Mouse (Mus musculus): ENCODE data around the gene Padi1. TPM values are rescaled to one million over a fixed set of nuclear protein-coding genes. Genes with fewer than 3 reads are reported as not detected.

The Padi1 gene
- total RNA-seq, 2 experiments from 2014 or later, result not detected

- DNase-seq, result no peak
- intact Hi-C loops (cut with DNase I), result no loop called here
Measured at GRCm38 (mm10) chr4:140868484-140869190, 23.1 kb upstream of the Padi1 start.

GRCm38 (mm10) chr4:140862036-140862650, 16.6 kb upstream of the Padi1 start:
- intact Hi-C loops (cut with DNase I), result no loop called here
- DNase-seq, result no peak

GRCm38 (mm10) chr4:140860767-140861147, 15.2 kb upstream of the Padi1 start:
- intact Hi-C loops (cut with DNase I), result no loop called here
- DNase-seq, result no peak

- no peak for DNase-seq
- intact Hi-C loops (cut with DNase I), result no loop called here
Measured at GRCm38 (mm10) chr4:140860125-140860766, 14.7 kb upstream of the Padi1 start.

GRCm38 (mm10) chr4:140859291-140859690, 13.7 kb upstream of the Padi1 start:
- no peak for DNase-seq
- intact Hi-C loops (cut with DNase I), result no loop called here

- DNase-seq, result no peak
- intact Hi-C loops (cut with DNase I), result no loop called here
Measured at GRCm38 (mm10) chr4:140857813-140858212, 12.2 kb upstream of the Padi1 start.

GRCm38 (mm10) chr4:140857041-140857440, 11.5 kb upstream of the Padi1 start:
- intact Hi-C loops (cut with DNase I), result no loop called here
- DNase-seq, result no peak

- DNase-seq, result no peak
- intact Hi-C loops (cut with DNase I), result no loop called here
Measured at GRCm38 (mm10) chr4:140855151-140855550, 9.6 kb upstream of the Padi1 start.

GRCm38 (mm10) chr4:140854455-140854864, 8.9 kb upstream of the Padi1 start:
- intact Hi-C loops (cut with DNase I), result no loop called here
- DNase-seq, result no peak

GRCm38 (mm10) chr4:140853626-140854025, 8.0 kb upstream of the Padi1 start:
- DNase-seq, result no peak
- intact Hi-C loops (cut with DNase I), result no loop called here

- no peak for DNase-seq
- intact Hi-C loops (cut with DNase I), result no loop called here
Measured at GRCm38 (mm10) chr4:140849310-140849709, 3.7 kb upstream of the Padi1 start.

- DNase-seq, result no peak
- intact Hi-C loops (cut with DNase I), result no loop called here
Measured at GRCm38 (mm10) chr4:140844991-140845390, 587 bp downstream of the Padi1 start.

GRCm38 (mm10) chr4:140843670-140844280, 1.8 kb downstream of the Padi1 start:
- intact Hi-C loops (cut with DNase I), result no loop called here

GRCm38 (mm10) chr4:140842909-140843308, 2.7 kb downstream of the Padi1 start:
- intact Hi-C loops (cut with DNase I), result no loop called here
- no peak for DNase-seq

More at GRCm38 (mm10) chr4:140843670-140844280, 1.8 kb downstream of the Padi1 start:
- DNase-seq, result no peak

- intact Hi-C loops (cut with DNase I), result no loop called here
- peak in 1 of 2 experiments; percentile 27 for DNase-seq
Measured at GRCm38 (mm10) chr4:140837879-140838278, 7.7 kb downstream of the Padi1 start.

- no peak for DNase-seq
- intact Hi-C loops (cut with DNase I), result no loop called here
Measured at GRCm38 (mm10) chr4:140836208-140836866, 9.2 kb downstream of the Padi1 start.

- no peak for DNase-seq
Measured at GRCm38 (mm10) chr4:140835682-140836081, 9.9 kb downstream of the Padi1 start.

GRCm38 (mm10) chr4:140834327-140834934, 11.1 kb downstream of the Padi1 start:
- DNase-seq, result no peak
- intact Hi-C loops (cut with DNase I), result no loop called here

More at GRCm38 (mm10) chr4:140835682-140836081, 9.9 kb downstream of the Padi1 start:
- intact Hi-C loops (cut with DNase I), result no loop called here

GRCm38 (mm10) chr4:140832821-140833220, 12.8 kb downstream of the Padi1 start:
- intact Hi-C loops (cut with DNase I), result no loop called here
- no peak for DNase-seq

GRCm38 (mm10) chr4:140831808-140832207, 13.8 kb downstream of the Padi1 start:
- no peak for DNase-seq
- intact Hi-C loops (cut with DNase I), result no loop called here

Measured in heart, postnatal 14 days (tissue).